Mouse (Mus musculus) thymus, postnatal 10 days (tissue): ENCODE data around the gene Glis2.

Experiments
- DNase-seq, 2 experiments: peaks; one replicate each; pipeline ENCODE4 v3.0.0; 2021; ENCODE audit warnings: low spot score in 2 of 2

Gene Glis2

DNA sequence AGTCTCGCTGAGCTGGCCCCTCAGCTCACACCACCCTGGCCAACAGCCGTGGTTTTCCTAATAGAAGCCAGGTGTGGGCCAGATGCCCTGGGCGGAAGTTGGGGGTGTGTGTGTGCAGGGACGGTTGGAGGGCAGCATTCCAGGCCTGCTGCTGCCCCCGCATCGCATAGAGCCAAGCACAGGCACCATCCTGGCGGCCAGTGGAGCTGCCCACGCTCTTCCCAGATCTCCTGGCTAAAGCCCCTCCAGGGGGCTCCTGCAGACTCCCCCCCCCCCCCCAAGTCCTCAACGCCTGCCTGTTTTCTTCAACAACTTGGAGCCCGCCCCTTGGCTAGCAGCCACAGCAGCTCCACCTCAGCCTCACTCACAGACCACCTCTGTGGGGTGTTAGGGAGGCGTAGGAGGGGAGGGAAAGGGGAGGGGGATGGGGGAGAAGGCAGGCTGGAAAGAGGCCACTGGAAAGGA, 64.3 kb downstream of the Glis2 start:
- no peak for DNase-seq

DNA sequence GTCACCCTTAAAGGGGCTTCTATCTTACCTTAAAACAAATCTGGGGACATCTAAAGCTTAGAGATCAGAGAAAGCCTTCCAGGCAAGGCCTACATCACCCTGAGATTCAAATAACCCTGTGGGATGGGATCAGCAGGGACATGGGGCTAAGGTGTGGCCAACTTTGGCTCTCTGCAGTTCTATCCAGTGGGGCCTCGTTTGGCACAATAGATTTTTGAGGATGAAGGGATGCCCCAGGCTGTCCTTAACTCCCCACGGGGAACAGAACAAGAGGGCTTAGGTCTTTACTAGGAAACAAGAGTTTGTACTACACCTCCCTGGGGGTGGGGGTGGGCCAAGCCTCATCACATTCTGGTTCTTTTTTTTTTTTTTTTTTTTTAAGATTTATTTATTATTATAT, 64.8 kb downstream of the Glis2 start:
- DNase-seq, result no peak

DNA sequence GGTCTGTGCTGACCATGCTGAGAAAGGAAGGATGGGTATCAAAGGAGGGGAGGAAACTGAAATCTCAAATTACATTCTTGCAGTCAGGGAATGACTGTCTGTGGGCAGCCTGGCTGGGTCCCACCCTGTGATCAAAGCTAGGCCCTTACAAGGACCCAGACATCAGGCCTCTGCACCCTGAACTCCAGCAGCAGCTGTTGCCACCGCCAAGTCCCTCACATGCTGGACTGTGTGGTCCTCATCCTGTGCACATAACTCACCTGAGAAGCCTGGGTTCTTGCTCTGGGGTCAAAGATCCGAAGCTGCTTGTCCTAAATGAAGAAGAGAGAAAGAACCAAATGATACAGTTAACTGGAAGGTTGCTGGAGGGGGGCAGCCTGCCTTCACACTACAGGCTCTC, 67.1 kb downstream of the Glis2 start:
- no peak for DNase-seq

DNA sequence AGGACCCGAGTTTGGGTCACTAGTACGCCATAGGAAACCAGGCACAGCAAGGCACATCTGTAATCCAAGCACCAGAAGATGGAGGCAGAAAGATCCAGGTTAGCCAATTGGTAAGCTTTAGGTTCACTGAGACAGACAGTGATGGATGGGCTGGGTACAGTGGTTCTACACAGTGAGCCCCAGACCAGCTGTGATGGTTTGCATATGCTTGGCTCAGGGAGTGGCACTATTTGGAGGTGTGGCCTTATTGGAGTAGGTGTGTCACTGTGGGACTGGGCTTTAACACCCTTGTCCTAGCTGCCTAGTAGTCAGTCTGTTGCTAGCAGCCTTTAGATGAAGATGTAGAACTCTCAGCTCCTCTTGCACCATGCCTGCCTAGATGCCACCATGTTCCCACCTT, 69.3 kb downstream of the Glis2 start:
- no peak for DNase-seq

DNA sequence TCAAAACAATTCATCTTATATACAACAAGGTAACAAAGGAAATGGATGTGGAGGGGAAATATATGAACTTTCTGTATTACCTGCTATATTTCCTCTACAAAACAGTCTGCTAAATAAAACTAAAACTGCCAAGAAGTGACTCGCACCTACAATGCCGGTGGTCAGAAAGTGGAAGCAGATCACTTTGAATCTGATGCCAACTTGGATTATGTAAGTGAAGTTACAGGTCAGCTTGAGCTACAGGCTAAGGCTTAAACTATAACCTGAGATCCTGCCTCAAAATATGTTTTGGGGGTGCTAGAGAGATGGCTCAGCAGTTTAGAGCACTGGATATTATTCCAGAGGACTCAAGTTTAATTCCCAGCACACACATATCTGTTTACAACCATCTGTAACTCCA, 71.2 kb downstream of the Glis2 start:
- DNase-seq, result no peak

DNA sequence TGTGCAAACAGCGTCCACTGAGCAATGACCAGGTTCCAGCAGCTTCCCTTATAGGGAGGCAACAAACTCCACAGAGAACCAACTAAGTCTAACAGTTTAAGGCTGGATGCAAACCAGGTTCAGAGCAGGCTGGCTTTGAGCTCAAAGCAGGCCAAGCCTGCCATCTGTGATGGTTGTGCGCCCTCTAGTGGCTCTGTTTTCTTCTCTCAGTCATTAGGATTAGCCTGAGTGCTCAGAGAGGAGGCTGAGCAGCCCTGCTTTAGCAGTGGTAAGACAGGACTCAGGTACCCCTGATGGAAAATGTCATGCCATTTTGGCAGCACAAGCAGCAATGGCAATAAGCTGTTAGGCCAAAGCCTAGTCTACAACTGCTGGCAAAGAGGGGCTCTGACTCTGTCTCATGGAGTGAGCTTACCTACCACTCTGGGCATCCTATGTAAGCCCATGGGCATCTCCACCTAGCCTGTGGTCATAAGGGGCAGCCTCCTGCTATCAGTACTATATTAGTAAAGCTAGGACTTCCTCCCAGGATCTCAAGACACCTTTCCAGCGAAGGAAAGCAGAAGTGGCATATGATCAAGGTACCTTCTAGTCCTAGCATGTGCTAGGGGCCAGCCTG, 72.8 kb downstream of the Glis2 start:
- peak; percentile 69 to 93 for DNase-seq

DNA sequence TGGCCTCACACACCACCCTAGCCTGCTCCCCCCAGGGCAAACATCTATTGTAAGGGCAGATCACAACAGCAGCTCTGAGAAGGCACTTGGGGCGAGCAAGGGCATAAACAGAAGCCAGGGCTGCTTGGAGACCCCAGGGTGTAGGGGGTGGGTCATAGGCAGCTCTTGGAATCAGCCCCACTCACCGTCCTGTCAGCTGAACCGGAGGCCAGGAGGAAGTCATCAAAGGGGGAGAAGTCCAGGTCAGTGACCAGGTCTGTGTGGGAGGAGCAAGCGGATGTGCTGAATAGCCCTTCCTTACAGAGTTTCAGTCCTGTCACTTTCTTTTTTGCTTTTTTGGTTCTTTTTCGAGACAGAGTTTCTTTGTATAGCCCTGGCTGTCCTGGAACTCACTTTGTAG, 75.8 kb downstream of the Glis2 start:
- DNase-seq, result no peak

DNA sequence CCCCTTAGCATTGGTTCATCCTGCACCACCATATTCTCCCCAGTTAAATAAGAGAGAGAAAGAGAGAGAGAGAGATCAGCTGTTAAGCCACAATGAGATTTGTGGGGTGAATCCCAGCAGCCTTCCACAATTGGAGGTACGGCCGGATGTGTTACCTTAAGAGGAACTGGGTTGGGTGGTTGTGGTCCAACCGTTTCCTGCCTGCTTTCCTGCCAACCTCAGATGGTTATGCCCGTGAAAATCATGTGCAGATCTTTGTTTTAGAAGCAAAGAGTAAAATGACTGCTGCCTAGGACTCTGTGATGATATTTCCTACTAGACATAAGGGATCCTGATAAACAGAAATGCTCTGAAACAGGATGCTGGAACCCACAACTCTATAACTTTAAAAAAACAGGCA, 79.6 kb downstream of the Glis2 start:
- DNase-seq, result peak; percentile 73 to 79
